In genomic region chr19:56535064-56535463, GRCm38 (mm10) we compare ENCODE assay signal across 13 mouse cellular contexts. TPM values are rescaled to one million over a fixed set of nuclear protein-coding genes. Genes with fewer than 3 reads are reported as not detected.
A peak's percentile ranks its signal among the peaks of the same experiment; 100 is the strongest.
DNase-seq lines count a peak whose midpoint lies in the region; ATAC-seq and TF ChIP-seq lines count a peak whose summit lies in the region.
"Had no signal": no experiment of that assay in that cellular context is flagged by ENCODE, and none has a peak within 500 bp of the region (broad histone marks: within the 10 kb centered on the region; RNA-seq: fewer than 3 reads in every experiment).

No protein-coding gene starts in this region.

- H3K27ac ChIP-seq in heart, adult 2 months: peak overlapping the region; percentile 23; the same call in 1 of the 2 replicates
- no peak overlapping the region for H3K27ac ChIP-seq in heart, embryonic 12.5 days (ENCODE audit: poor library complexity, severe bottlenecking)
- H3K27ac ChIP-seq in liver, embryonic 15.5 days (replicated peaks): peak overlapping the region; percentile 61
- H3K27ac ChIP-seq in hindbrain, embryonic 12.5 days: no peak overlapping the region
- no peak overlapping the region for H3K27ac ChIP-seq in kidney, embryonic 15.5 days
- H3K27ac ChIP-seq: hindbrain, embryonic 13.5 days; limb, embryonic 12.5 days had no signal

- peaks cover 6% of the 10 kb centered on the region for H3K4me1 ChIP-seq in heart, adult 2 months (ENCODE audit: control insufficient read depth, insufficient read depth, low read length)
- peaks cover 10% of the 10 kb centered on the region for H3K4me1 ChIP-seq in heart, embryonic 12.5 days (replicated peaks)
- peaks cover 18% of the 10 kb centered on the region; the same call in 1 of the 2 replicates for H3K4me1 ChIP-seq in liver, embryonic 15.5 days (replicated peaks)
- H3K4me1 ChIP-seq in hindbrain, embryonic 12.5 days: no peaks in the 10 kb centered on the region
- H3K4me1 ChIP-seq in kidney, embryonic 15.5 days: no peaks in the 10 kb centered on the region
- H3K4me1 ChIP-seq: hindbrain, embryonic 13.5 days; limb, embryonic 12.5 days had no signal

- H3K36me3 ChIP-seq in heart, adult 2 months (ENCODE audit: control insufficient read depth, insufficient read depth, low read length): no peaks in the 10 kb centered on the region
- H3K36me3 ChIP-seq in heart, embryonic 12.5 days: peaks cover 48% of the 10 kb centered on the region
- peaks cover 70% of the 10 kb centered on the region for H3K36me3 ChIP-seq in liver, embryonic 15.5 days (replicated peaks)
- peaks cover 12% of the 10 kb centered on the region for H3K36me3 ChIP-seq in hindbrain, embryonic 12.5 days
- H3K36me3 ChIP-seq in kidney, embryonic 15.5 days: peaks cover 54% of the 10 kb centered on the region

- intact Hi-C loops in heart, adult 2 months (cut with DNase I): no loop called here

- no peak for TF ChIP-seq CTCF in heart, adult 2 months (IDR thresholded peaks at IDR 0.05)

- H3K4me2 ChIP-seq in heart, embryonic 12.5 days: no peak overlapping the region
- H3K4me2 ChIP-seq in liver, embryonic 15.5 days: 0 out of 2 replicates have a peak overlapping the region, but pooled peaks have one; percentile 27
- no peak overlapping the region for H3K4me2 ChIP-seq in hindbrain, embryonic 12.5 days (replicated peaks)
- H3K4me2 ChIP-seq in kidney, embryonic 15.5 days: no peak overlapping the region
- H3K4me2 ChIP-seq: hindbrain, embryonic 13.5 days; limb, embryonic 12.5 days had no signal

- 71% methylated on average over 9 of the region's 9 CpGs for WGBS in heart, adult 2 months
- 83% methylated on average over 9 of the region's 9 CpGs for WGBS in heart, embryonic 12.5 days
- WGBS in liver, embryonic 15.5 days (ENCODE audit: insufficient replicate concordance): 57% methylated on average over 9 of the region's 9 CpGs
- 68% methylated on average over 9 of the region's 9 CpGs for WGBS in hindbrain, embryonic 12.5 days
- WGBS in kidney, embryonic 15.5 days: 84% methylated on average over 9 of the region's 9 CpGs

- DNase-seq in heart, adult 2 months: peak in 1 of 2 experiments; percentile 37
- DNase-seq in NIH3T3 (ENCODE audit: low read depth): peak; percentile 86
- no peak for DNase-seq in right cerebral cortex, postnatal 14 days
- DNase-seq: gastrocnemius, postnatal 25 days; midbrain, embryonic 14.5 days had no signal

- no peak for TF ChIP-seq POLR2A in heart, adult 2 months (IDR thresholded peaks at IDR 0.05; ENCODE audit: insufficient read depth, low read depth, low read length)

- H3K27me3 ChIP-seq in heart, adult 2 months (ENCODE audit: control insufficient read depth, insufficient read depth, low read length): no peaks in the 10 kb centered on the region
- no peaks in the 10 kb centered on the region for H3K27me3 ChIP-seq in heart, embryonic 12.5 days (replicated peaks)
- H3K27me3 ChIP-seq in liver, embryonic 15.5 days: no peaks in the 10 kb centered on the region
- H3K27me3 ChIP-seq in hindbrain, embryonic 12.5 days: no peaks in the 10 kb centered on the region
- H3K27me3 ChIP-seq in kidney, embryonic 15.5 days: no peaks in the 10 kb centered on the region
- H3K27me3 ChIP-seq: CH12.LX; hindbrain, embryonic 13.5 days; limb, embryonic 12.5 days had no signal

- no peak for TF ChIP-seq EP300 in heart, adult 2 months (IDR thresholded peaks at IDR 0.05; ENCODE audit: insufficient read depth, low read depth, low read length)

- ATAC-seq in heart, embryonic 12.5 days (ENCODE audit: insufficient number of reproducible peaks, low FRiP score): no peak
- no peak; the same call in 1 of the 2 replicates for ATAC-seq in liver, embryonic 15.5 days (ENCODE audit: insufficient read depth)
- peak; percentile 72 for ATAC-seq in megakaryocyte progenitor cell, adult 5-6 weeks (replicated peaks; ENCODE audit: poor library complexity)
- ATAC-seq in hindbrain, embryonic 12.5 days (ENCODE audit: low FRiP score): no peak
- no peak for ATAC-seq in kidney, embryonic 15.5 days (replicated peaks; ENCODE audit: low FRiP score)

- H3K4me3 ChIP-seq in heart, adult 2 months: no peak overlapping the region
- no peak overlapping the region for H3K4me3 ChIP-seq in heart, embryonic 12.5 days
- H3K4me3 ChIP-seq in liver, embryonic 15.5 days (replicated peaks): no peak overlapping the region
- H3K4me3 ChIP-seq in hindbrain, embryonic 12.5 days: no peak overlapping the region
- no peak overlapping the region for H3K4me3 ChIP-seq in kidney, embryonic 15.5 days (replicated peaks)
- H3K4me3 ChIP-seq: hindbrain, embryonic 13.5 days; limb, embryonic 12.5 days had no signal

- H3K79me2 ChIP-seq in heart, adult 2 months (replicated peaks; ENCODE audit: control insufficient read depth, insufficient read depth, low read length): no peaks in the 10 kb centered on the region

- no peaks in the 10 kb centered on the region for H3K9me3 ChIP-seq in heart, embryonic 12.5 days (replicated peaks)
- no peaks in the 10 kb centered on the region for H3K9me3 ChIP-seq in liver, embryonic 15.5 days (replicated peaks)
- H3K9me3 ChIP-seq in hindbrain, embryonic 12.5 days (replicated peaks): no peaks in the 10 kb centered on the region
- no peaks in the 10 kb centered on the region for H3K9me3 ChIP-seq in kidney, embryonic 15.5 days (replicated peaks)
- H3K9me3 ChIP-seq: hindbrain, embryonic 13.5 days; limb, embryonic 12.5 days had no signal

- H3K9ac ChIP-seq in heart, adult 2 months (ENCODE audit: low read depth, low read length): no peak overlapping the region
- no peak overlapping the region for H3K9ac ChIP-seq in heart, embryonic 12.5 days
- no peak overlapping the region for H3K9ac ChIP-seq in liver, embryonic 15.5 days
- H3K9ac ChIP-seq in hindbrain, embryonic 12.5 days: no peak overlapping the region
- no peak overlapping the region for H3K9ac ChIP-seq in kidney, embryonic 15.5 days
- H3K9ac ChIP-seq: hindbrain, embryonic 13.5 days; limb, embryonic 12.5 days had no signal

RNA-seq across cellular contexts. Expression of gene Dclre1a, which starts 13.0 kb away (rescaled TPM):
- total RNA-seq in heart, adult 2 months (2021): 10 to 100 TPM in 1 of 2 experiments, 1 to 10 TPM in 1; 9.2 to 10.8 TPM
- 3.3 and 8.5 TPM in 2 replicates for polyA plus RNA-seq in heart, adult 2 months (2012; rRNA removed)
- 10.8 and 14.6 TPM in 2 replicates for polyA plus RNA-seq in heart, embryonic 12.5 days (2016; fragmentation: Nextera tagmentation; extraction: Ambion mirVana)
- polyA plus RNA-seq in liver, embryonic 15.5 days (2015; fragmentation: Nextera tagmentation; extraction: Ambion mirVana): 14.7 and 16.1 TPM in 2 replicates
- 31.1 and 37.3 TPM in 2 replicates for total RNA-seq in megakaryocyte progenitor cell, adult 5-6 weeks (2015)
- 21.2 and 25.6 TPM in 2 replicates for total RNA-seq in megakaryocyte progenitor cell, adult 5-6 weeks (2017)
- polyA plus RNA-seq in hindbrain, embryonic 12.5 days (2016; fragmentation: Nextera tagmentation; extraction: Ambion mirVana): 16.7 and 19.7 TPM in 2 replicates
- polyA plus RNA-seq in kidney, embryonic 15.5 days (2015; fragmentation: Nextera tagmentation; extraction: Ambion mirVana): 18.0 and 21.6 TPM in 2 replicates

RNA-seq across cellular contexts. Expression of gene Nhlrc2, which starts 13.0 kb away (rescaled TPM):
- total RNA-seq in heart, adult 2 months (2021): 10 to 100 TPM; 26.9 to 28.0 TPM
- 7.1 and 14.3 TPM in 2 replicates for polyA plus RNA-seq in heart, adult 2 months (2012; rRNA removed)
- polyA plus RNA-seq in heart, embryonic 12.5 days (2016; fragmentation: Nextera tagmentation; extraction: Ambion mirVana): 15.4 and 17.4 TPM in 2 replicates
- 7.3 and 7.5 TPM in 2 replicates for polyA plus RNA-seq in liver, embryonic 15.5 days (2015; fragmentation: Nextera tagmentation; extraction: Ambion mirVana)
- total RNA-seq in megakaryocyte progenitor cell, adult 5-6 weeks (2015): 11.1 and 11.9 TPM in 2 replicates
- total RNA-seq in megakaryocyte progenitor cell, adult 5-6 weeks (2017): 15.7 TPM in 2 replicates
- 13.3 and 15.0 TPM in 2 replicates for polyA plus RNA-seq in hindbrain, embryonic 12.5 days (2016; fragmentation: Nextera tagmentation; extraction: Ambion mirVana)
- 15.2 and 16.0 TPM in 2 replicates for polyA plus RNA-seq in kidney, embryonic 15.5 days (2015; fragmentation: Nextera tagmentation; extraction: Ambion mirVana)

Comparison
In these comparisons a context has a peak if more than half of its experiments do, and no peak if none do; other contexts are left out.
1. H3K27ac ChIP-seq: peak in heart, adult 2 months (single experiment) and liver, embryonic 15.5 days (single experiment); none in heart, embryonic 12.5 days (single experiment), hindbrain, embryonic 12.5 days (single experiment) and kidney, embryonic 15.5 days (single experiment).